Mouse (Mus musculus) hindbrain, embryonic 12.5 days (tissue): ENCODE measurements around the gene Fgb. TPM values are rescaled to one million over a fixed set of nuclear protein-coding genes. Genes with fewer than 3 reads are reported as not detected.

Experiments used
- ATAC-seq: fragments of 200-750 bp; cut with Nextera tagmentation; 2 replicates; pipeline ENCODE4 v1.8.0; 2017; ENCODE audit warnings: moderate TSS enrichment; ENCODE audit not compliant: low FRiP score
- H3K27ac ChIP-seq: fragments of 300-500 bp; sonication (generic); 2 replicates; pipeline ENCODE4 v1.5.1; 2016; ENCODE audit warnings: mild to moderate bottlenecking
- H3K27me3 ChIP-seq: fragments of 300-500 bp; sonication (generic); 2 replicates; pipeline ENCODE4 v1.6.1; 2016; ENCODE audit warnings: mild to moderate bottlenecking
- H3K36me3 ChIP-seq: fragments of 300-500 bp; sonication (generic); 2 replicates; pipeline ENCODE4 v1.6.1; 2016; ENCODE audit warnings: mild to moderate bottlenecking
- H3K4me1 ChIP-seq: fragments of 300-500 bp; sonication (generic); 2 replicates; pipeline ENCODE4 v1.6.1; 2016
- H3K4me2 ChIP-seq: fragments of 300-500 bp; sonication (generic); replicated peaks from 2 replicates; pipeline ENCODE4 v1.6.1; 2016; ENCODE audit warnings: mild to moderate bottlenecking
- H3K4me3 ChIP-seq: fragments of 300-500 bp; sonication (generic); 2 replicates; pipeline ENCODE4 v1.5.1; 2016; ENCODE audit warnings: mild to moderate bottlenecking
- H3K9ac ChIP-seq: fragments of 300-500 bp; sonication (generic); 2 replicates; pipeline ENCODE4 v1.6.1; 2016; ENCODE audit warnings: mild to moderate bottlenecking, moderate library complexity
- H3K9me3 ChIP-seq: fragments of 300-500 bp; sonication (generic); replicated peaks from 2 replicates; pipeline ENCODE4 v1.6.1; 2016; ENCODE audit warnings: mild to moderate bottlenecking
- WGBS: fragments of 180-500 bp; shearing (Covaris S2); methylation state at CpG from one replicate; pipeline ENCODE4 v1.1.7; 2016; 5-methylcytosine and 5-hydroxymethylcytosine counted together
- polyA plus RNA-seq: library from polyadenylated mRNA; unstranded; fragments of >200 nt; fragmentation: Nextera tagmentation; extraction: Ambion mirVana; gene quantifications from 2 replicates; pipeline ENCODE4 v1.2.1, GENCODE M21; 2016

Fgb gene
- polyA plus RNA-seq, 1 experiment from 2014 or later, result not detected

- H3K9ac ChIP-seq, result no peak within 1 kb of the TSS
- no peak within 1 kb of the TSS for H3K27ac ChIP-seq
- H3K36me3 ChIP-seq, result no peaks in the 10 kb centered on the region
- no peak within 1 kb of the TSS for H3K4me2 ChIP-seq
- ATAC-seq, result no peak
- H3K9me3 ChIP-seq, result no peaks in the 10 kb centered on the region
- no peaks in the 10 kb centered on the region for H3K27me3 ChIP-seq
- no peak within 1 kb of the TSS for H3K4me3 ChIP-seq
- no peaks in the 10 kb centered on the region for H3K4me1 ChIP-seq
- 86% methylated on average over 9 of the region's 9 CpGs for WGBS
Measured at GRCm38 (mm10) chr3:83025475-83026301, 24.0 kb downstream of the Fgb start, which contains the start of gene Fga. Fga (plus strand) TSS chr3:83026076.

GRCm38 (mm10) chr3:83025036-83025435, 24.6 kb downstream of the Fgb start:
- Histone ChIP-seq H3K9ac (no peak overlapping the region), H3K4me3 (no peak overlapping the region), H3K36me3 (no peaks in the 10 kb centered on the region), H3K4me2 (no peak overlapping the region), H3K9me3 (no peaks in the 10 kb centered on the region), H3K27ac (no peak overlapping the region), H3K27me3 (no peaks in the 10 kb centered on the region), H3K4me1 (no peaks in the 10 kb centered on the region)
- ATAC-seq, result no peak
- WGBS, result 69% methylated on average over 6 of the region's 6 CpGs

GRCm38 (mm10) chr3:83021176-83021575, 28.5 kb downstream of the Fgb start:
- Histone ChIP-seq H3K9ac (no peak overlapping the region), H3K27me3 (no peaks in the 10 kb centered on the region), H3K36me3 (no peaks in the 10 kb centered on the region), H3K9me3 (no peaks in the 10 kb centered on the region), H3K4me2 (no peak overlapping the region), H3K4me3 (no peak overlapping the region), H3K27ac (no peak overlapping the region), H3K4me1 (no peaks in the 10 kb centered on the region)
- no peak for ATAC-seq
- 97% methylated on average over 5 of the region's 5 CpGs for WGBS

- Histone ChIP-seq H3K9ac (no peak overlapping the region), H3K4me1 (no peaks in the 10 kb centered on the region), H3K9me3 (no peaks in the 10 kb centered on the region), H3K4me2 (no peak overlapping the region), H3K27me3 (no peaks in the 10 kb centered on the region), H3K36me3 (no peaks in the 10 kb centered on the region), H3K27ac (no peak overlapping the region), H3K4me3 (no peak overlapping the region)
- no peak for ATAC-seq
- WGBS, result 91% methylated on average over 2 of the region's 2 CpGs
Measured at GRCm38 (mm10) chr3:83020387-83020786, 29.3 kb downstream of the Fgb start.

DNA sequence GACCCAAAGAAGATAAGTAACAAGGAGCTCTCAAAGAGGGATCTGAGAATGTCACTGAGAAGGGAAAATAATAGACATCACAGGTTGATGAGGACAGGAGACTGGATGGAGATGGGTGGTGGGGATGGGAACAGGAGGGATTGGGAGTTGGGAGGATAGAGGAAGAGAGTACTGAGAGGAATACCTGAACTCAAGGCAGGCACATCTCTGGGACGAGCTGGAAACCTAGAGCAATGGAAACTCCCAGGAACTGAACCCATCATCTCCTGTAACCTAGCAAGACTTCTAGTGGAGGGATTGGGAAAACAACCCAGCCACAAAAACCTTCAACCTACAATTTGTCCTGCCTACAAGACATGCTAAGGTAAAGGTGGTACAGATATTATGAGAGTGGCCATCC, 33.4 kb downstream of the Fgb start:
- H3K9ac ChIP-seq, result no peak overlapping the region
- H3K4me1 ChIP-seq, result no peaks in the 10 kb centered on the region
- no peaks in the 10 kb centered on the region for H3K9me3 ChIP-seq
- no peak for ATAC-seq
- no peak overlapping the region for H3K4me3 ChIP-seq
- H3K27me3 ChIP-seq, result no peaks in the 10 kb centered on the region
- H3K36me3 ChIP-seq, result no peaks in the 10 kb centered on the region
- H3K4me2 ChIP-seq, result no peak overlapping the region
- no peak overlapping the region for H3K27ac ChIP-seq
- WGBS, result 65% methylated on average over 1 of the region's 1 CpGs

- WGBS, result 92% methylated on average over 10 of the region's 10 CpGs
- no peak overlapping the region for H3K4me2 ChIP-seq
- no peak overlapping the region for H3K27ac ChIP-seq
- H3K27me3 ChIP-seq, result no peaks in the 10 kb centered on the region
- no peak overlapping the region for H3K9ac ChIP-seq
- no peaks in the 10 kb centered on the region for H3K4me1 ChIP-seq
- H3K4me3 ChIP-seq, result no peak overlapping the region
- ATAC-seq, result no peak
- no peaks in the 10 kb centered on the region for H3K9me3 ChIP-seq
- H3K36me3 ChIP-seq, result no peaks in the 10 kb centered on the region
Measured at GRCm38 (mm10) chr3:83013951-83014350, 35.7 kb downstream of the Fgb start.

GRCm38 (mm10) chr3:83012636-83013035, 37.0 kb downstream of the Fgb start:
- WGBS, result 91% methylated on average over 19 of the region's 19 CpGs
- ATAC-seq, result no peak
- no peaks in the 10 kb centered on the region for H3K4me1 ChIP-seq

DNA sequence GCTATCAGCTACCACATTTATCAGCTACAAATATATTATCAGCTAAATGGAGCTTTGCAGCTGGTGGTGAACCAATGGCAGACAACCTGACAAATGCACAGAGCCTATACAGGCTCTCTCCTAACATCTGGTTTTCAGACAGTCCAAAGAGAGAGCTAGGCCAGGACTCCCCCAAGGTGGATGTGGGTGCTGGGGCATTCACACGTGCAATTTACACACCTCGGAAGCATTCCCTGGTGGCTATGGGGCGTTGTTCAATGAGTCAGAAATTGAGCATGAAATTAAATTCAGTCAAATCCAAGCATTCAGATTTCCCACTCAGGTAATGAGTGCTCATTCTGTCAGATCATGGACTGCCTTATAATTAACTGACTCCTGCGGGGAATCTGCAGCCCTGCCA, 38.1 kb downstream of the Fgb start:
- H3K27ac ChIP-seq, result no peak overlapping the region
- no peak overlapping the region for H3K4me3 ChIP-seq
- no peak overlapping the region for H3K4me2 ChIP-seq
- ATAC-seq, result no peak
- H3K9me3 ChIP-seq, result no peaks in the 10 kb centered on the region
- 79% methylated on average over 4 of the region's 4 CpGs for WGBS
- H3K4me1 ChIP-seq, result no peaks in the 10 kb centered on the region
- H3K9ac ChIP-seq, result no peak overlapping the region
- H3K27me3 ChIP-seq, result no peaks in the 10 kb centered on the region
- H3K36me3 ChIP-seq, result no peaks in the 10 kb centered on the region

More at GRCm38 (mm10) chr3:83012636-83013035, 37.0 kb downstream of the Fgb start:
- no peaks in the 10 kb centered on the region for H3K9me3 ChIP-seq
- no peak overlapping the region for H3K4me3 ChIP-seq
- H3K4me2 ChIP-seq, result no peak overlapping the region
- H3K27me3 ChIP-seq, result no peaks in the 10 kb centered on the region
- no peak overlapping the region for H3K9ac ChIP-seq
- no peaks in the 10 kb centered on the region for H3K36me3 ChIP-seq
- no peak overlapping the region for H3K27ac ChIP-seq

GRCm38 (mm10) chr3:83011136-83011535, 38.5 kb downstream of the Fgb start:
- no peak overlapping the region for H3K4me3 ChIP-seq
- no peaks in the 10 kb centered on the region for H3K27me3 ChIP-seq
- no peaks in the 10 kb centered on the region for H3K36me3 ChIP-seq
- ATAC-seq, result no peak
- no peak overlapping the region for H3K27ac ChIP-seq
- no peak overlapping the region for H3K9ac ChIP-seq
- no peaks in the 10 kb centered on the region for H3K9me3 ChIP-seq
- H3K4me2 ChIP-seq, result no peak overlapping the region
- WGBS, result 90% methylated on average over 4 of the region's 4 CpGs
- H3K4me1 ChIP-seq, result no peaks in the 10 kb centered on the region

DNA sequence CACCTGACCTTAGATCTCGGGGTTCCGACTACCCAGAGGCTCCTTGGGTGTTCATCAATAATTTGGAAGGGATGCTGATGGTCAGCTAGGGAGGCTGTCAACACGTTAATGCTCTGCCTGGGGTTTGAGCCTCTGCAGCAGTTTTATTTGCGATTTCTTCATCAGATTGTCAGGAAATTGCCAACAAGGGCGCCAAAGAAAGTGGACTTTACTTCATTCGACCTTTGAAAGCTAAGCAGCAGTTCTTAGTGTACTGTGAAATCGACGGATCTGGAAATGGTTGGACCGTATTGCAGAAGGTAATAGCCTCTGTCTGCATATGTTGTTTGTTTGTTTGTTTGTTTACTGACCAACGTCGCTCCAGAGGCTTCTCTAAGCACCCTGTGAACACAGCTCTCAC, 39.4 kb downstream of the Fgb start:
- H3K9ac ChIP-seq, result no peak overlapping the region
- H3K4me1 ChIP-seq, result no peaks in the 10 kb centered on the region
- H3K27ac ChIP-seq, result no peak overlapping the region
- no peak for ATAC-seq
- no peaks in the 10 kb centered on the region for H3K9me3 ChIP-seq
- H3K4me2 ChIP-seq, result no peak overlapping the region
- no peaks in the 10 kb centered on the region for H3K27me3 ChIP-seq
- 83% methylated on average over 11 of the region's 11 CpGs for WGBS
- H3K36me3 ChIP-seq, result no peaks in the 10 kb centered on the region
- H3K4me3 ChIP-seq, result no peak overlapping the region

GRCm38 (mm10) chr3:83007557-83007956, 42.1 kb downstream of the Fgb start, which contains the start of gene Fgg:
Fgg (plus strand) TSS chr3:83007724.
- H3K27ac ChIP-seq, result no peak within 1 kb of the TSS
- WGBS, result 51% methylated on average over 7 of the region's 7 CpGs
- no peaks in the 10 kb centered on the region for H3K4me1 ChIP-seq
- no peak within 1 kb of the TSS for H3K4me3 ChIP-seq
- H3K36me3 ChIP-seq, result no peaks in the 10 kb centered on the region
- no peaks in the 10 kb centered on the region for H3K27me3 ChIP-seq
- no peak for ATAC-seq
- no peak within 1 kb of the TSS for H3K4me2 ChIP-seq
- H3K9ac ChIP-seq, result no peak within 1 kb of the TSS
- H3K9me3 ChIP-seq, result no peaks in the 10 kb centered on the region

DNA sequence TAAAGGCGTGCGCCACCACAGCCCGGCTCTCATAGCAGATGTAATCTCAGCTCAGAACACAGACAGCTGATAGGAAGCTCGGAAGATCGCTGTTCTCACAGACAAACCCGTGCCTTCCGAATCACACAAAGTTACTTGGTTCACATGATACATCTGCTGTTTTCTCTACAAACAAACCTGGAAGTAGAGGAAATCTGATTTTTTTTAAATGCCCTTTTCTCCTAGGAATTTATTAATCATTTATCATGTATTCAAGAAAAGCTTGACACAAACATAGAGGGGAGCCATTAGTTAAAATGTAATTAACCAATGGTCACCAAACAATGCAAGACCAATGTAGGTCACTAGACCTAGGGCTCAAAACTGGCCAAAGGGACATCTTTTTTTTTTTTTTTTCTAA, 44.9 kb downstream of the Fgb start:
- WGBS, result 95% methylated on average over 7 of the region's 7 CpGs
- H3K27me3 ChIP-seq, result no peaks in the 10 kb centered on the region
- H3K27ac ChIP-seq, result no peak overlapping the region
- H3K36me3 ChIP-seq, result no peaks in the 10 kb centered on the region
- H3K4me2 ChIP-seq, result no peak overlapping the region
- no peak for ATAC-seq
- no peak overlapping the region for H3K9ac ChIP-seq
- H3K4me1 ChIP-seq, result no peaks in the 10 kb centered on the region
- no peaks in the 10 kb centered on the region for H3K9me3 ChIP-seq
- no peak overlapping the region for H3K4me3 ChIP-seq

GRCm38 (mm10) chr3:83003068-83003467, 46.6 kb downstream of the Fgb start:
- no peaks in the 10 kb centered on the region for H3K36me3 ChIP-seq
- H3K4me3 ChIP-seq, result no peak overlapping the region
- 89% methylated on average over 8 of the region's 8 CpGs for whole genome bisulfite sequencing
- no peak overlapping the region for H3K27ac ChIP-seq
- H3K27me3 ChIP-seq, result no peaks in the 10 kb centered on the region
- H3K4me1 ChIP-seq, result no peaks in the 10 kb centered on the region
- H3K9me3 ChIP-seq, result no peaks in the 10 kb centered on the region
- ATAC-seq, result no peak
- no peak overlapping the region for H3K9ac ChIP-seq
- H3K4me2 ChIP-seq, result no peak overlapping the region
